Mouse (Mus musculus) stomach, postnatal 0 days (tissue): ENCODE data around the gene Samhd1. TPM values are rescaled to one million over a fixed set of nuclear protein-coding genes. Genes with fewer than 3 reads are reported as not detected.
"Not testable (repeated sequence)": the region's sequence is repeated elsewhere in the genome, so short reads cannot be mapped to it uniquely, and the experiment has no call there.

ENCODE experiments used
- ATAC-seq: fragments of 200-750 bp; cut with Nextera tagmentation; 2 replicates; pipeline ENCODE4 v1.8.0; 2017; ENCODE audit not compliant: low FRiP score, low TSS enrichment
- DNase-seq: peaks from one replicate; pipeline ENCODE4 v3.0.0-alpha.2; 2016; ENCODE audit warnings: low spot score
- H3K27ac ChIP-seq: fragments of 300-500 bp; sonication (generic); replicated peaks from 2 replicates; pipeline ENCODE4 v1.5.1; 2014; ENCODE audit warnings: mild to moderate bottlenecking, control low read depth
- H3K27me3 ChIP-seq: fragments of 300-500 bp; sonication (generic); 2 replicates; pipeline ENCODE4 v1.6.1; 2014; ENCODE audit warnings: low read length; ENCODE audit not compliant: control insufficient read depth, insufficient read depth
- H3K36me3 ChIP-seq: fragments of 300-500 bp; sonication (generic); 2 replicates; pipeline ENCODE4 v1.6.1; 2014; ENCODE audit warnings: low read length, mixed read lengths; ENCODE audit not compliant: control insufficient read depth, insufficient read depth
- H3K4me1 ChIP-seq: fragments of 300-500 bp; sonication (generic); replicated peaks from 2 replicates; pipeline ENCODE4 v1.6.1; 2014; ENCODE audit warnings: antibody characterized with exemption; ENCODE audit not compliant: control insufficient read depth, insufficient read depth
- H3K4me2 ChIP-seq: fragments of 300-500 bp; sonication (generic); replicated peaks from 2 replicates; pipeline ENCODE4 v1.6.1; 2014; ENCODE audit warnings: low read depth, mild to moderate bottlenecking, control low read depth, moderate library complexity
- H3K4me3 ChIP-seq: fragments of 300-500 bp; sonication (generic); 2 replicates; pipeline ENCODE4 v1.5.1; 2014; ENCODE audit warnings: low read depth, low read length, control low read depth
- H3K9ac ChIP-seq: fragments of 300-500 bp; sonication (generic); 2 replicates; pipeline ENCODE4 v1.6.1; 2014; ENCODE audit warnings: mild to moderate bottlenecking, low read length, control low read depth, mixed read lengths
- H3K9me3 ChIP-seq: fragments of 300-500 bp; sonication (generic); 2 replicates; pipeline ENCODE4 v1.6.1; 2016; ENCODE audit warnings: low read length; ENCODE audit not compliant: control insufficient read depth
- CTCF ChIP-seq: IDR thresholded peaks from 2 replicates; pipeline ENCODE4 v1.5.1; 2016; ENCODE audit warnings: antibody characterized with exemption, low read depth, mild to moderate bottlenecking, moderate library complexity
- EP300 ChIP-seq: optimal IDR thresholded peaks from 2 replicates; pipeline ENCODE3; 2016; ENCODE audit warnings: antibody characterized with exemption
- WGBS: fragments of 180-500 bp; shearing (Covaris S2); extraction: QIAGEN DNeasy Blood & Tissue Kit; methylation state at CpG from one replicate; pipeline ENCODE4 v1.1.7; 2014; 5-methylcytosine and 5-hydroxymethylcytosine counted together
- polyA plus RNA-seq: library from polyadenylated mRNA; unstranded; fragments of >200 nt; fragmentation: Nextera tagmentation; extraction: Ambion mirVana; gene quantifications from 2 replicates; pipeline ENCODE4 v1.2.1, GENCODE M21; 2015

The Samhd1 gene
- polyA plus RNA-seq, 1 experiment from 2014 or later, result 17.4 TPM

DNA sequence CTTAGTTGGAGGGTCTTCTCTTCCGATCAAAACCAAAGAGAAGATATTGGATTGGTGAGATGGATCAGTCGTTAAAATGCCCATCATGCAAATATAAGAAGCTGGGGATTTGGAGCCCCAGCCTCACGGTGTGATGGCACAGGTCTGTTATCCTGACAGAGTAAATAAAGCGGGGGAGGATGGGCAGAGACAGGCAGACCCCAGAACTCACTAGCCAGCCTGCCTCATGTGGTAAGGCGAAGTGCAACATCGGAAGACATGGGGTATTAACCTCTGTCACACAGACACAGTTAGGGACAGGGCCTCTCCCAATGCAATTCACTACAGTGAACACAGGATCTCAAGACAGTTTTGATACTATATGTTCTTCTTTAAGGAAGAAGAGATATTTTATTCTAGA, 35.6 kb upstream of the Samhd1 start:
- peaks cover 16% of the 10 kb centered on the region for H3K36me3 ChIP-seq
- H3K4me1 ChIP-seq, result no peaks in the 10 kb centered on the region
- H3K9me3 ChIP-seq, result no peaks in the 10 kb centered on the region
- no peaks in the 10 kb centered on the region for H3K27me3 ChIP-seq
- no peak overlapping the region for H3K27ac ChIP-seq
- WGBS, result 60% methylated on average over 6 of the region's 6 CpGs
- H3K4me2 ChIP-seq, result no peak overlapping the region
- DNase-seq (no peak), ATAC-seq (no peak)
- TF ChIP-seq CTCF, result no peak
- TF ChIP-seq EP300, result no peak
- H3K4me3 ChIP-seq, result no peak overlapping the region
- H3K9ac ChIP-seq, result no peak overlapping the region

DNA sequence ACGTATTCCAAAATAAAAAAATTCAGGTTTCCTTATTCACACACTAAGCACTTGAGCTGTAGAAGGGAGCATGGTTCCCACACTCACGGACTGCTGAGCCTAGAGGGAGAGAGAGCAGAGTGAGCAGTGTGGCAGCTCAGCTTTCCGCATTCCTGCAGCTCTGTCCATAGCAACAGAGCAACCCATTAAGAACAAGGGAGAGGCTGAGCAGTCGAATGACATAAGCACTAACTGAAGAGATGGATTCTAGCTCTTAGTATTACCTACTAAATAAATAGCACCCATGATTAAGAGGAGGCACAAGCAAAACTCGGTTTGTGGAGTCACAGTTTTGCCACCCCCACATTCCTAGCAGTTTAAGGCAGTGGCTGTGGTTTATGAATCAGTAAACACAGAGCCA, 35.1 kb upstream of the Samhd1 start:
- Histone ChIP-seq H3K36me3 (peaks cover 12% of the 10 kb centered on the region), H3K9ac (no peak overlapping the region), H3K4me3 (no peak overlapping the region), H3K4me2 (no peak overlapping the region), H3K27me3 (no peaks in the 10 kb centered on the region), H3K9me3 (no peaks in the 10 kb centered on the region), H3K4me1 (no peaks in the 10 kb centered on the region), H3K27ac (no peak overlapping the region)
- TF ChIP-seq CTCF (no peak), EP300 (no peak)
- no peak for DNase-seq
- WGBS, result 37% methylated on average over 5 of the region's 5 CpGs
- ATAC-seq, result peak; percentile 90

DNA sequence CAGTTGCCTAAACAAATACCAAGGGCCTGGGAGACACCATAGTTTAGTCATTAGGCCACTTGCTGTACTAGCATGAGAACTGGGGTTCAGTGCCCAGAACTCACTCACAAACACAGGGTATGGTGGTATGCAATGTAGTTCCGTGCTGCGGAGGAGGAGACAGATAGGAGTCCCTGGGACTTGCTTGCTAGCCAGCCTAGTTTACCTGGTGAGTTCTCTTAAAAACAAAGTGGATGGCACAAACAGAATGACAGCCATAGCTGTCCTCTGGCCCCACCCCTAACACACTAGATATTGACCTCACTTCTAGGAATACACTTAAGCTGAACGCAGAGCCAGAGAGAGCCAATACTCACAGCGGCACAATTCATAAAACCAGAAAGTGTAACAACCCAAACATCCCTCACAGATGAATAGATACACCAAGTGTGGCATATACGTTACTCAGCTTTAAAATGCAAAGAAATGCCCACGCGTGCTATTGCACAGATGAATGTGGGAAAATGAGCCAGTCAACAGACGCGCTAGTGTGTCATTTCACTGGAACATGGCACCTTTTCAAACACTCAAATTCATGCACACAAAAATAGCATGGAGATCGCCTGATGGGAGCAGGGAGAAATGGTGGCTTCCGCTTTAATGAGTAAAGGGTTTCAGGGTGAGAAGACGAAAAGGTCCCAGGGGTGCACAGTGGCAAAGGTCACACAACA, 31.5 kb upstream of the Samhd1 start:
- no peak overlapping the region for H3K9ac ChIP-seq
- H3K36me3 ChIP-seq, result peaks cover 5% of the 10 kb centered on the region; the same call in 1 of the 2 replicates
- TF ChIP-seq CTCF (no peak), EP300 (no peak)
- ATAC-seq (no peak), DNase-seq (no peak)
- H3K27me3 ChIP-seq, result no peaks in the 10 kb centered on the region
- H3K9me3 ChIP-seq, result no peaks in the 10 kb centered on the region
- no peaks in the 10 kb centered on the region for H3K4me1 ChIP-seq
- WGBS, result 96% methylated on average over 12 of the region's 12 CpGs
- H3K4me3 ChIP-seq, result no peak overlapping the region
- no peak overlapping the region for H3K27ac ChIP-seq
- H3K4me2 ChIP-seq, result no peak overlapping the region

DNA sequence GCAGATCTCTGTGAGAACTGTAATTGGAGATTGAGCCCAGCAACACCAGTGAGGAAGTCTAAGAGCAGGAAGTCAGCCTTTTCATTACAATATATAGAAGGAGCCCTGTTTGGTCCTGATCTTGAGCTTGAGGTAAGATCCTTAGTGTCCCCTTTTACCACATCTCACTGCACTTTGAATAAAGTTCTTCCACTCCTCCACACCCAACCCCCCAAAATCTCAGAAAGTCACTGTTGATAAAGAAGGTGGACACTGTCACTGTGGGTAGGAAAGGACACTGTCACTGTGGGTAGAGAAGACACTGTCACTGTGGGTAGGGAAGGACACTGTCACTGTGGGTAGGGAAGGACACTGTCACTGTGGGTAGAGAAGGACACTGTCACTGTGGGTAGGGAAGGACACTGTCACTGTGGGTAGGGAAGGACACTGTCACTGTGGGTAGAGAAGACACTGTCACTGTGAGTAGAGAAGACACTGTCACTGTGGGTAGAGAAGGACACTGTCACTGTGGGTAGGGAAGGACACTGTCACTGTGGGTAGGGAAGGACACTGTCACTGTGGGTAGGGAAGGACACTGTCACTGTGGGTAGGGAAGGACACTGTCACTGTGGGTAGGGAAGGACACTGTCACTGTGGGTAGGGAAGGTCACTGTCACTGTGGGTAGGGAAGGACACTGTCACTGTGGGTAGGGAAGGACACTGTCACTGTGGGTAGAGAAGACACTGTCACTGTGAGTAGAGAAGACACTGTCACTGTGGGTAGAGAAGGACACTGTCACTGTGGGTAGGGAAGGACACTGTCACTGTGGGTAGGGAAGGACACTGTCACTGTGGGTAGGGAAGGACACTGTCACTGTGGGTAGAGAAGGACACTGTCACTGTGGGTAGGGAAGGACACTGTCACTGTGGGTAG, 30.5 kb upstream of the Samhd1 start:
- not testable (repeated sequence) for H3K27me3 ChIP-seq, H3K9me3 ChIP-seq, H3K4me3 ChIP-seq, H3K9ac ChIP-seq, H3K27ac ChIP-seq, DNase-seq, H3K4me1 ChIP-seq, H3K4me2 ChIP-seq, ATAC-seq, H3K36me3 ChIP-seq

DNA sequence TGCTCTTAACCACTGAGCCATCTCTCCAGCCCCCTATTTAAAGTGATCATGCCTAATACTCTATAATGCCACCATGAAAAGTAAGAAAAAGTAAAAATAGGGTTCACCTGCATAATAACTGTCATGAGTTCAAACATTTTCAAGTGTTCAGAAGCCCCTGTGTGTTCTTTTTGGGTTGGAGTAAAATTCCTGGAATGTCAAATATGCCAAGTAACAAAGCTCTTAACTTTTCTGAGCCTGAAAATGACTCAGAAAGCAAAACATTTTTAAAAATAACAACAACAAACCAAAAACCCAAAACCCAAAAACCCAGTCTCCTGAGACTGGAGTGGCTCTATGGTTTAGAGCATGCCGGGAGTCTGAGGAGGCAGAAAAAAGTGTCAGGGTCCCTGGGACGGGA, 29.0 kb upstream of the Samhd1 start:
- H3K4me2 ChIP-seq, result no peak overlapping the region
- H3K36me3 ChIP-seq, result peaks cover 8% of the 10 kb centered on the region; the same call in 1 of the 2 replicates
- no peaks in the 10 kb centered on the region for H3K4me1 ChIP-seq

DNA sequence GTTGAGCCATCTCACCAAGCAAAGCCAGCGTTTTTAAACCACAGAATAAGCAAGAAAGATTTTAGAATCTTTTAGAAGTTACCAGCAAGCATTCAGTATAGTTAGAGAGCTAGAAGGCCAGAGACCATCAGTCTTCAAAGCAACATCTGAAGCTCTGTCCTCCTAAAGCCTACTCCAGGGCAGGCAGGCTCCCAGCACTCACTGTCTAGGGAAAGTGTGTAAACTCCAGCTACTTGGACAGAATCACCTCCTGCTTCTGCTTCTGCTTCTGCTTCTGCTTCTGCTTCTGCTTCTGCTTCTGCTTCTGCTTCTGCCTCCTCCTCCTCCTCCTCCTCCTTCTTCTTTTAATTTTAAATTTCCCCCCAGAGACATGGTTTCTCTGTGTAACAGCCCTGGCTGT, 21.0 kb upstream of the Samhd1 start:
- Histone ChIP-seq H3K36me3 (peaks cover 8% of the 10 kb centered on the region; the same call in 1 of the 2 replicates), H3K4me1 (no peaks in the 10 kb centered on the region), H3K9me3 (no peaks in the 10 kb centered on the region), H3K9ac (no peak overlapping the region), H3K4me2 (no peak overlapping the region), H3K4me3 (no peak overlapping the region), H3K27ac (no peak overlapping the region), H3K27me3 (no peaks in the 10 kb centered on the region)
- ATAC-seq, result no peak
- DNase-seq, result no peak
- WGBS, result 87% methylated on average over 1 of the region's 1 CpGs
- TF ChIP-seq CTCF (no peak), EP300 (no peak)

More for the DNA sequence above, 29.0 kb upstream of the Samhd1 start:
- DNase-seq (no peak), ATAC-seq (no peak)
- 89% methylated on average over 2 of the region's 2 CpGs for WGBS
- Histone ChIP-seq H3K4me3 (no peak overlapping the region), H3K9ac (no peak overlapping the region), H3K27me3 (no peaks in the 10 kb centered on the region), H3K27ac (no peak overlapping the region), H3K9me3 (no peaks in the 10 kb centered on the region)
- TF ChIP-seq EP300 (no peak), CTCF (no peak)
